Comparison of ENCODE assay signal across 35 mouse cellular contexts in genomic region chr3:90552231-90552630, GRCm38 (mm10). TPM values are rescaled to one million over a fixed set of nuclear protein-coding genes. Genes with fewer than 3 reads are reported as not detected.
DNase-seq lines count a peak whose midpoint lies in the region.
"Had no signal": no experiment of that assay in that cellular context is flagged by ENCODE, and none has a peak within 500 bp of the region (broad histone marks: within the 10 kb centered on the region; RNA-seq: fewer than 3 reads in every experiment).

No protein-coding gene starts in this region.

- no peaks in the 10 kb centered on the region for H3K36me3 ChIP-seq in heart, embryonic 10.5 days
- H3K36me3 ChIP-seq: embryonic facial prominence, embryonic 10.5 days; embryonic facial prominence, embryonic 13.5 days; forebrain, embryonic 12.5 days; forebrain, embryonic 15.5 days; hindbrain, embryonic 12.5 days; hindbrain, embryonic 15.5 days had no signal

- peaks cover 7% of the 10 kb centered on the region; the same call in 1 of the 2 replicates for H3K4me1 ChIP-seq in heart, embryonic 10.5 days
- H3K4me1 ChIP-seq: hindbrain, embryonic 12.5 days; hindbrain, embryonic 15.5 days had no signal

- intact Hi-C loops in left cerebral cortex, postnatal 36 days (cut with DNase I) = no loop called here

- H3K4me3 ChIP-seq in heart, embryonic 10.5 days = no peak overlapping the region
- H3K4me3 ChIP-seq: embryonic facial prominence, embryonic 10.5 days; embryonic facial prominence, embryonic 13.5 days; erythroblast, embryonic 14.5 days; forebrain, embryonic 12.5 days; forebrain, embryonic 15.5 days; hindbrain, embryonic 12.5 days; hindbrain, embryonic 15.5 days had no signal

- 68% methylated on average over 2 of the region's 2 CpGs for WGBS in heart, embryonic 10.5 days

- no peak overlapping the region for H3K27ac ChIP-seq in heart, embryonic 10.5 days
- H3K27ac ChIP-seq: embryonic facial prominence, embryonic 10.5 days; embryonic facial prominence, embryonic 13.5 days; forebrain, embryonic 12.5 days; forebrain, embryonic 15.5 days; hindbrain, embryonic 12.5 days; hindbrain, embryonic 15.5 days had no signal

- no peaks in the 10 kb centered on the region for H3K27me3 ChIP-seq in heart, embryonic 10.5 days (ENCODE audit: insufficient read depth, poor library complexity, severe bottlenecking)
- H3K27me3 ChIP-seq: embryonic facial prominence, embryonic 13.5 days; forebrain, embryonic 12.5 days; forebrain, embryonic 15.5 days; hindbrain, embryonic 12.5 days; hindbrain, embryonic 15.5 days had no signal

- peak; percentile 31 for DNase-seq in adrenal gland, adult 8-10 months
- no peak for DNase-seq in adrenal gland, postnatal 14 days
- DNase-seq in heart, embryonic 10.5 days (ENCODE audit: low spot score) = peak; percentile 50
- DNase-seq in heart, adult 18-20 months = no peak
- peak; percentile 19 for DNase-seq in NIH3T3 (ENCODE audit: low read depth)
- no peak for DNase-seq in left cerebral cortex, postnatal 36 days (ENCODE audit: low spot score in 2 of 2)
- no peak for DNase-seq in layer of hippocampus, postnatal 25 days (ENCODE audit: extremely low spot score in 1 of 2, low spot score in 1 of 2)
- DNase-seq: cerebellum, adult 11-12 months; cerebellum, adult 8-10 months; cerebellum, postnatal 10 days; cerebellum, postnatal 36 days; embryo, embryonic 11 days; gastrocnemius, postnatal 10 days; gastrocnemius, postnatal 36 days; kidney, adult 2 months had no signal

- H3K9me3 ChIP-seq in heart, embryonic 10.5 days = no peaks in the 10 kb centered on the region
- H3K9me3 ChIP-seq: embryonic facial prominence, embryonic 10.5 days; embryonic facial prominence, embryonic 13.5 days; forebrain, embryonic 12.5 days; forebrain, embryonic 15.5 days; hindbrain, embryonic 12.5 days; hindbrain, embryonic 15.5 days had no signal

RNA-seq across cellular contexts. Expression of gene S100a3, which starts 8.1 kb away (rescaled TPM):
- total RNA-seq in adrenal gland, adult 8-10 months (2022) = not detected
- total RNA-seq in adrenal gland, postnatal 14 days (2021) = not detected in 2 replicates
- 0.31 and 0.44 TPM in 2 replicates for polyA plus RNA-seq in heart, embryonic 10.5 days (2016; fragmentation: Nextera tagmentation; extraction: Ambion mirVana)
- total RNA-seq in heart, adult 18-20 months (2021) = not detected
- 1 to 10 TPM in 1 of 2 experiments, under 1 TPM in 1; 0.88 to 1.4 TPM for total RNA-seq in left cerebral cortex, postnatal 36 days (2021)
- 1 to 10 TPM; 1.9 to 2.1 TPM for total RNA-seq in layer of hippocampus, postnatal 25 days (2021)
- total RNA-seq: gastrocnemius, adult 18-20 months; gastrocnemius, postnatal 36 days; granulocyte monocyte progenitor cell, adult 5-6 weeks; heart, postnatal 25 days; hematopoietic stem cell, adult 5-6 weeks had no signal
- polyA plus RNA-seq: embryonic facial prominence, embryonic 10.5 days; erythroblast, embryonic 14.5 days; forebrain, embryonic 12.5 days had no signal

RNA-seq across cellular contexts. Expression of gene S100a16, which starts 15.2 kb away (rescaled TPM):
- total RNA-seq in adrenal gland, adult 8-10 months (2022) = 10 to 100 TPM; 39.0 to 54.8 (median 50.2) TPM
- 63.6 and 71.4 TPM in 2 replicates for total RNA-seq in adrenal gland, postnatal 14 days (2021)
- 18.1 and 36.6 TPM in 2 replicates for polyA plus RNA-seq in heart, embryonic 10.5 days (2016; fragmentation: Nextera tagmentation; extraction: Ambion mirVana)
- total RNA-seq in heart, adult 18-20 months (2021) = 10 to 100 TPM; 62.9 to 71.8 TPM
- total RNA-seq in left cerebral cortex, postnatal 36 days (2021) = 10 to 100 TPM; 79.4 to 89.8 TPM
- total RNA-seq in layer of hippocampus, postnatal 25 days (2021) = 100 to 1,000 TPM; 101 to 107 TPM
- total RNA-seq: granulocyte monocyte progenitor cell, adult 5-6 weeks; hematopoietic stem cell, adult 5-6 weeks; MEL had no signal
- polyA plus RNA-seq: activated CD4-positive, CD25-positive, alpha-beta regulatory T cell, adult 4 months had no signal

RNA-seq across cellular contexts. Expression of gene S100a14, which starts 25.6 kb away (rescaled TPM):
- 1 to 10 TPM in 2 of 4 experiments, under 1 TPM in 1, not detected in 1; 0.42 to 1.5 (median 1.2) TPM for total RNA-seq in adrenal gland, adult 8-10 months (2022)
- total RNA-seq in adrenal gland, postnatal 14 days (2021) = 0.56 and 0.85 TPM in 2 replicates
- polyA plus RNA-seq in heart, embryonic 10.5 days (2016; fragmentation: Nextera tagmentation; extraction: Ambion mirVana) = 0.28 TPM in 1 of 2 replicates, not detected in the other
- under 1 TPM; 0.49 to 0.60 TPM for total RNA-seq in heart, adult 18-20 months (2021)
- total RNA-seq in left cerebral cortex, postnatal 36 days (2021) = under 1 TPM; 0.34 to 0.44 TPM
- total RNA-seq in layer of hippocampus, postnatal 25 days (2021) = under 1 TPM; 0.39 to 0.42 TPM
- total RNA-seq: granulocyte monocyte progenitor cell, adult 5-6 weeks; hematopoietic stem cell, adult 5-6 weeks; MEL had no signal
- polyA plus RNA-seq: cortical plate, adult 2 months; embryonic facial prominence, embryonic 10.5 days; erythroblast, embryonic 14.5 days; forebrain, embryonic 15.5 days; heart, embryonic 11.5 days; heart, embryonic 14.5 days; heart, postnatal 0 days had no signal

RNA-seq across cellular contexts. Expression of gene S100a2, which starts 37.8 kb away (rescaled TPM):
- not detected for total RNA-seq in adrenal gland, adult 8-10 months (2022)
- total RNA-seq in adrenal gland, postnatal 14 days (2021) = not detected in 2 replicates
- not detected in 2 replicates for polyA plus RNA-seq in heart, embryonic 10.5 days (2016; fragmentation: Nextera tagmentation; extraction: Ambion mirVana)
- not detected for total RNA-seq in heart, adult 18-20 months (2021)
- not detected for total RNA-seq in left cerebral cortex, postnatal 36 days (2021)
- not detected for total RNA-seq in layer of hippocampus, postnatal 25 days (2021)
- total RNA-seq: gastrocnemius, adult 18-20 months; gastrocnemius, postnatal 10 days; gastrocnemius, postnatal 36 days; granulocyte monocyte progenitor cell, adult 5-6 weeks; heart, postnatal 25 days; hematopoietic stem cell, adult 5-6 weeks; MEL had no signal
- polyA plus RNA-seq: activated CD4-positive, CD25-positive, alpha-beta regulatory T cell, adult 4 months; brain, embryonic 14.5 days; cortical plate, adult 2 months; embryonic facial prominence, embryonic 10.5 days; embryonic facial prominence, embryonic 13.5 days; erythroblast, embryonic 14.5 days; forebrain, embryonic 12.5 days; forebrain, embryonic 15.5 days; heart, embryonic 11.5 days; heart, embryonic 14.5 days; heart, postnatal 0 days; hindbrain, embryonic 12.5 days; hindbrain, embryonic 15.5 days; intestine, embryonic 14.5 days; intestine, postnatal 0 days; kidney, adult 2 months had no signal

RNA-seq across cellular contexts. Expression of gene S100a13, which starts 38.0 kb away (rescaled TPM):
- total RNA-seq in adrenal gland, adult 8-10 months (2022) = 10 to 100 TPM; 21.7 to 26.9 (median 23.4) TPM
- 75.0 and 84.7 TPM in 2 replicates for total RNA-seq in adrenal gland, postnatal 14 days (2021)
- polyA plus RNA-seq in heart, embryonic 10.5 days (2016; fragmentation: Nextera tagmentation; extraction: Ambion mirVana) = 32.3 and 52.5 TPM in 2 replicates
- 10 to 100 TPM; 29.6 to 31.2 TPM for total RNA-seq in heart, adult 18-20 months (2021)
- 10 to 100 TPM; 20.9 to 21.8 TPM for total RNA-seq in left cerebral cortex, postnatal 36 days (2021)
- 10 to 100 TPM; 22.6 to 27.6 TPM for total RNA-seq in layer of hippocampus, postnatal 25 days (2021)

Comparison
In these comparisons a context has a peak if more than half of its experiments do, and no peak if none do; other contexts are left out.
1. DNase-seq: peak in adrenal gland, adult 8-10 months (single experiment), heart, embryonic 10.5 days (single experiment) and NIH3T3 (single experiment); none in adrenal gland, postnatal 14 days (single experiment), heart, adult 18-20 months (0 of 2), left cerebral cortex, postnatal 36 days (0 of 2) and layer of hippocampus, postnatal 25 days (0 of 2).